Mouse (Mus musculus) stomach, embryonic 14.5 days (tissue): Measurements from ENCODE around the gene Mrgpra4. TPM values are rescaled to one million over a fixed set of nuclear protein-coding genes. Genes with fewer than 3 reads are reported as not detected.

Experiments used
- ATAC-seq: fragments of 200-750 bp; cut with Nextera tagmentation; 2 replicates; pipeline ENCODE4 v1.8.0; 2017; ENCODE audit warnings: low read depth, moderate TSS enrichment; ENCODE audit not compliant: insufficient number of reproducible peaks, insufficient read depth, low FRiP score
- H3K27ac ChIP-seq: fragments of 300-500 bp; sonication (generic); 2 replicates; pipeline ENCODE4 v1.5.1; 2014; ENCODE audit warnings: mild to moderate bottlenecking, low read length, moderate library complexity, mixed read lengths
- H3K27me3 ChIP-seq: fragments of 300-500 bp; sonication (generic); 2 replicates; pipeline ENCODE4 v1.6.1; 2014; ENCODE audit warnings: low read length, control low read depth, mixed read lengths; ENCODE audit not compliant: control insufficient read depth, insufficient read depth
- H3K36me3 ChIP-seq: fragments of 300-500 bp; sonication (generic); 2 replicates; pipeline ENCODE4 v1.6.1; 2014; ENCODE audit warnings: mild to moderate bottlenecking, control low read depth, low read length, moderate library complexity, mixed read lengths; ENCODE audit not compliant: control insufficient read depth, insufficient read depth
- H3K4me1 ChIP-seq: fragments of 300-500 bp; sonication (generic); 2 replicates; pipeline ENCODE4 v1.6.1; 2014; ENCODE audit warnings: low read length, control low read depth, mixed read lengths; ENCODE audit not compliant: control insufficient read depth, insufficient read depth
- H3K4me2 ChIP-seq: fragments of 300-500 bp; sonication (generic); replicated peaks from 2 replicates; pipeline ENCODE4 v1.6.1; 2014; ENCODE audit warnings: low read depth, low read length, control low read depth
- H3K4me3 ChIP-seq: fragments of 300-500 bp; sonication (generic); 2 replicates; pipeline ENCODE4 v1.5.1; 2014; ENCODE audit warnings: low read depth, low read length, control low read depth
- H3K9ac ChIP-seq: fragments of 300-500 bp; sonication (generic); replicated peaks from 2 replicates; pipeline ENCODE4 v1.6.1; 2014; ENCODE audit warnings: low read depth, mild to moderate bottlenecking, control low read depth, low read length, moderate library complexity, mixed read lengths
- H3K9me3 ChIP-seq: fragments of 300-500 bp; sonication (generic); 2 replicates; pipeline ENCODE4 v1.6.1; 2016; ENCODE audit warnings: low read depth, low read length, control low read depth; ENCODE audit not compliant: control insufficient read depth
- WGBS: fragments of 180-500 bp; shearing (Covaris S2); extraction: QIAGEN DNeasy Blood & Tissue Kit; methylation state at CpG from one replicate; pipeline ENCODE4 v1.1.7; 2014; 5-methylcytosine and 5-hydroxymethylcytosine counted together
- polyA plus RNA-seq: library from polyadenylated mRNA; unstranded; fragments of >200 nt; fragmentation: Nextera tagmentation; extraction: Ambion mirVana; gene quantifications from 2 replicates; pipeline ENCODE4 v1.2.1, GENCODE M21; 2014

The Mrgpra4 gene
- not detected in 2 replicates for polyA plus RNA-seq

- 67% methylated on average over 1 of the region's 1 CpGs for WGBS
- Histone ChIP-seq H3K4me2 (no peak within 1 kb of the TSS), H3K36me3 (no peaks in the 10 kb centered on the region), H3K4me1 (no peaks in the 10 kb centered on the region), H3K4me3 (no peak within 1 kb of the TSS), H3K9ac (no peak within 1 kb of the TSS), H3K27ac (no peak within 1 kb of the TSS), H3K27me3 (no peaks in the 10 kb centered on the region), H3K9me3 (no peaks in the 10 kb centered on the region)
- no peak for ATAC-seq
Measured at GRCm38 (mm10) chr7:47981995-47982394, at the start of gene Mrgpra4. TSS of gene Mrgpra4 (minus strand) at chr7:47982095.

- no peaks in the 10 kb centered on the region for H3K36me3 ChIP-seq
- no peaks in the 10 kb centered on the region for H3K4me1 ChIP-seq
- no peak within 1 kb of the TSS for H3K9ac ChIP-seq
- WGBS: 71% methylated on average over 3 of the region's 3 CpGs
- H3K4me3 ChIP-seq: no peak within 1 kb of the TSS
- H3K9me3 ChIP-seq: no peaks in the 10 kb centered on the region
- H3K27me3 ChIP-seq: no peaks in the 10 kb centered on the region
- H3K4me2 ChIP-seq: no peak within 1 kb of the TSS
- no peak within 1 kb of the TSS for H3K27ac ChIP-seq
- ATAC-seq: no peak
Measured at GRCm38 (mm10) chr7:48027497-48027896, 45.6 kb upstream of the Mrgpra4 start, which contains the start of gene Mrgprx1. TSS of gene Mrgprx1 (minus strand) at chr7:48027597.

GRCm38 (mm10) chr7:48017874-48018273, 36.0 kb upstream of the Mrgpra4 start:
- no peaks in the 10 kb centered on the region for H3K36me3 ChIP-seq
- no peaks in the 10 kb centered on the region for H3K27me3 ChIP-seq

GRCm38 (mm10) chr7:47995689-47996088, 13.8 kb upstream of the Mrgpra4 start:
- no peak for ATAC-seq
- Histone ChIP-seq H3K27me3 (no peaks in the 10 kb centered on the region), H3K9me3 (no peaks in the 10 kb centered on the region), H3K4me2 (no peak overlapping the region), H3K9ac (no peak overlapping the region), H3K4me3 (no peak overlapping the region), H3K36me3 (no peaks in the 10 kb centered on the region), H3K27ac (no peak overlapping the region), H3K4me1 (no peaks in the 10 kb centered on the region)
- WGBS: 78% methylated on average over 3 of the region's 3 CpGs

More at GRCm38 (mm10) chr7:48017874-48018273, 36.0 kb upstream of the Mrgpra4 start:
- Histone ChIP-seq H3K27ac (no peak overlapping the region), H3K4me1 (no peaks in the 10 kb centered on the region), H3K4me2 (no peak overlapping the region), H3K9ac (no peak overlapping the region), H3K9me3 (no peaks in the 10 kb centered on the region), H3K4me3 (no peak overlapping the region)
- ATAC-seq: no peak
- 54% methylated on average over 2 of the region's 2 CpGs for WGBS

- H3K4me1 ChIP-seq: no peaks in the 10 kb centered on the region
- no peaks in the 10 kb centered on the region for H3K27me3 ChIP-seq
- H3K4me3 ChIP-seq: no peak overlapping the region
- ATAC-seq: no peak
- no peak overlapping the region for H3K9ac ChIP-seq
- H3K36me3 ChIP-seq: no peaks in the 10 kb centered on the region
- no peak overlapping the region for H3K27ac ChIP-seq
- no peaks in the 10 kb centered on the region for H3K9me3 ChIP-seq
- no peak overlapping the region for H3K4me2 ChIP-seq
- 55% methylated on average over 1 of the region's 1 CpGs for WGBS
Measured at GRCm38 (mm10) chr7:47986752-47987151, 4.9 kb upstream of the Mrgpra4 start.

Other genes with a start within 250 kb of the Mrgpra4 start
- not detected in 2 replicates for gene Mrgprx1, start 45.5 kb upstream of the Mrgpra4 start, polyA plus RNA-seq
- not detected in 2 replicates for gene Mrgprb5, start 186.9 kb upstream of the Mrgpra4 start, polyA plus RNA-seq
- not detected in 2 replicates for gene Mrgprb4, start 217.2 kb upstream of the Mrgpra4 start, polyA plus RNA-seq